Mouse (Mus musculus) intestine, embryonic 16.5 days (tissue): ENCODE data around the gene Fam178b. TPM values are rescaled to one million over a fixed set of nuclear protein-coding genes. Genes with fewer than 3 reads are reported as not detected.
"Not testable (repeated sequence)": the region's sequence is repeated elsewhere in the genome, so short reads cannot be mapped to it uniquely, and the experiment has no call there.

Experiments used
- ATAC-seq: fragments of 200-750 bp; cut with Nextera tagmentation; 2 replicates; pipeline ENCODE4 v1.8.0; 2017; ENCODE audit warnings: moderate TSS enrichment, moderate library complexity
- H3K27ac ChIP-seq: fragments of 300-500 bp; sonication (generic); 2 replicates; pipeline ENCODE4 v1.5.1; 2014; ENCODE audit warnings: mild to moderate bottlenecking, low read length
- H3K27me3 ChIP-seq: fragments of 300-500 bp; sonication (generic); replicated peaks from 2 replicates; pipeline ENCODE4 v1.6.1; 2014; ENCODE audit warnings: low read length, control low read depth, mixed read lengths; ENCODE audit not compliant: control insufficient read depth, insufficient read depth
- H3K36me3 ChIP-seq: fragments of 300-500 bp; sonication (generic); 2 replicates; pipeline ENCODE4 v1.6.1; 2014; ENCODE audit warnings: low read length, control low read depth; ENCODE audit not compliant: control insufficient read depth, insufficient read depth
- H3K4me1 ChIP-seq: fragments of 300-500 bp; sonication (generic); 2 replicates; pipeline ENCODE4 v1.6.1; 2014; ENCODE audit warnings: low read length, control low read depth, mixed read lengths; ENCODE audit not compliant: control insufficient read depth, insufficient read depth
- H3K4me2 ChIP-seq: fragments of 300-500 bp; sonication (generic); 2 replicates; pipeline ENCODE4 v1.6.1; 2014; ENCODE audit warnings: low read depth, low read length, control low read depth
- H3K4me3 ChIP-seq: fragments of 300-500 bp; sonication (generic); 2 replicates; pipeline ENCODE4 v1.5.1; 2014; ENCODE audit warnings: mild to moderate bottlenecking, low read length
- H3K9ac ChIP-seq: fragments of 300-500 bp; sonication (generic); 2 replicates; pipeline ENCODE4 v1.6.1; 2014; ENCODE audit warnings: low read depth, low read length
- H3K9me3 ChIP-seq: fragments of 300-500 bp; sonication (generic); 2 replicates; pipeline ENCODE4 v1.6.1; 2016; ENCODE audit warnings: low read length, control low read depth; ENCODE audit not compliant: control insufficient read depth
- WGBS: fragments of 180-500 bp; shearing (Covaris S2); extraction: QIAGEN DNeasy Blood & Tissue Kit; methylation state at CpG from one replicate; pipeline ENCODE4 v1.1.7; 2014; 5-methylcytosine and 5-hydroxymethylcytosine counted together
- polyA plus RNA-seq: library from polyadenylated mRNA; unstranded; fragments of >200 nt; fragmentation: Nextera tagmentation; extraction: Ambion mirVana; gene quantifications from 2 replicates; pipeline ENCODE4 v1.2.1, GENCODE M21; 2015

Fam178b gene
- polyA plus RNA-seq, 1 experiment from 2014 or later, result 0.54 TPM

DNA sequence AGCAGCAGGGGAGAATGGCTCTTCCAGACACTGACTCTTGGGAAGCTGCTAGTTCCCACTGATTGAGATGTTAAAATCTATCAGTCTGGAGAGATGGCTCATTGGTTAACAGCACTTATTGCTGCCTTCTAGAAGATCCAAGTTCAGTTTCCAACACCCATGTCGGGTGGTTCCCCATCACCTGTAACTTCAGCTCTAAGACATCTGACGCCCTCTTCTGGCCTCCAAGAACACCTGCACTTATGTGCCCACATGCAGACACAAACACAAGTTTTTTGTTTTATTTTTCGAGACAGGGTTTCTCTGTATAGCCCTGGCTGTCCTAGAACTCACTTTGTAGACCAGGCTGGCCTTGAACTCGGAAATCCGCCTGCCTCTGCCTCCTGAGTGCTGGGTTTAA is 67.0 kb downstream of the Fam178b start:
- H3K27ac ChIP-seq, H3K4me1 ChIP-seq, ATAC-seq, H3K27me3 ChIP-seq, H3K4me3 ChIP-seq, H3K9ac ChIP-seq, H3K36me3 ChIP-seq, H3K9me3 ChIP-seq, H3K4me2 ChIP-seq: not testable (repeated sequence)
- WGBS, result 84% methylated on average over 5 of the region's 5 CpGs

DNA sequence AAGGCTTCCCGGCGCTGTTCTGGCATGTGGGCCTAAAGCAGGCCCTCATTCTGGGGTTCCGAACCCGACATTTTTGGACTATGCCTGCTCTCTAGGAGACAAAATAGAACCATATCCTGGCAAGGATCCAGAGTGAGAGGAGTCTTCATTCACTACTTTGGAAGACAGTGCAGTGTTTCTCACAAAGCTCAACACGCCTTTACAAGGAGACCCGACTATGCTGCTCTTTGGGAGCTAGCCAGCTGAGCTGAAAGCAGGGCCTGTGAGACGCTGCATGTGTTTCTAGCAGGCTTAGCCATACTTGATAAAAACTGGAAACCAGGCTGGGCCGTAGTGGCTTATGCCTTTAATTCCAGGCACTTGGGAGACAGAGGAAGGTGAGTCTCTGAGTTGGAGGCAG is 67.8 kb downstream of the Fam178b start:
- WGBS, result 63% methylated on average over 8 of the region's 8 CpGs
- Histone ChIP-seq H3K4me2 (no peak overlapping the region), H3K9ac (no peak overlapping the region), H3K9me3 (no peaks in the 10 kb centered on the region), H3K4me1 (peaks cover 8% of the 10 kb centered on the region; the same call in 1 of the 2 replicates), H3K27me3 (no peaks in the 10 kb centered on the region), H3K36me3 (no peaks in the 10 kb centered on the region), H3K27ac (no peak overlapping the region), H3K4me3 (no peak overlapping the region)
- no peak for ATAC-seq

GRCm38 (mm10) chr1:36614584-36614983 is 68.4 kb downstream of the Fam178b start:
- no peaks in the 10 kb centered on the region for H3K9me3 ChIP-seq
- H3K36me3 ChIP-seq, result no peaks in the 10 kb centered on the region
- H3K9ac ChIP-seq, result no peak overlapping the region
- no peaks in the 10 kb centered on the region for H3K27me3 ChIP-seq
- WGBS, result 85% methylated on average over 1 of the region's 1 CpGs
- no peak overlapping the region for H3K27ac ChIP-seq
- no peak for ATAC-seq
- H3K4me3 ChIP-seq, result no peak overlapping the region
- peaks cover 8% of the 10 kb centered on the region; the same call in 1 of the 2 replicates for H3K4me1 ChIP-seq
- no peak overlapping the region for H3K4me2 ChIP-seq

- H3K4me2 ChIP-seq, result no peak overlapping the region
- peaks cover 8% of the 10 kb centered on the region; the same call in 1 of the 2 replicates for H3K4me1 ChIP-seq
- ATAC-seq, result no peak
- no peaks in the 10 kb centered on the region for H3K27me3 ChIP-seq
- WGBS, result 92% methylated on average over 10 of the region's 10 CpGs
- no peak overlapping the region for H3K27ac ChIP-seq
- no peaks in the 10 kb centered on the region for H3K9me3 ChIP-seq
- no peaks in the 10 kb centered on the region for H3K36me3 ChIP-seq
- no peak overlapping the region for H3K9ac ChIP-seq
- no peak overlapping the region for H3K4me3 ChIP-seq
These were observed 69.5 kb downstream of the Fam178b start for GRCm38 (mm10) chr1:36613374-36613895.

- Histone ChIP-seq H3K4me3 (no peak overlapping the region), H3K36me3 (no peaks in the 10 kb centered on the region), H3K27me3 (no peaks in the 10 kb centered on the region), H3K9ac (peak overlapping the region; percentile 31; the same call in 1 of the 2 replicates), H3K4me2 (no peak overlapping the region), H3K9me3 (no peaks in the 10 kb centered on the region), H3K4me1 (peaks cover 8% of the 10 kb centered on the region), H3K27ac (no peak overlapping the region)
- WGBS, result 78% methylated on average over 6 of the region's 6 CpGs
- ATAC-seq, result no peak
These were observed 70.6 kb downstream of the Fam178b start for GRCm38 (mm10) chr1:36612362-36612761.

DNA sequence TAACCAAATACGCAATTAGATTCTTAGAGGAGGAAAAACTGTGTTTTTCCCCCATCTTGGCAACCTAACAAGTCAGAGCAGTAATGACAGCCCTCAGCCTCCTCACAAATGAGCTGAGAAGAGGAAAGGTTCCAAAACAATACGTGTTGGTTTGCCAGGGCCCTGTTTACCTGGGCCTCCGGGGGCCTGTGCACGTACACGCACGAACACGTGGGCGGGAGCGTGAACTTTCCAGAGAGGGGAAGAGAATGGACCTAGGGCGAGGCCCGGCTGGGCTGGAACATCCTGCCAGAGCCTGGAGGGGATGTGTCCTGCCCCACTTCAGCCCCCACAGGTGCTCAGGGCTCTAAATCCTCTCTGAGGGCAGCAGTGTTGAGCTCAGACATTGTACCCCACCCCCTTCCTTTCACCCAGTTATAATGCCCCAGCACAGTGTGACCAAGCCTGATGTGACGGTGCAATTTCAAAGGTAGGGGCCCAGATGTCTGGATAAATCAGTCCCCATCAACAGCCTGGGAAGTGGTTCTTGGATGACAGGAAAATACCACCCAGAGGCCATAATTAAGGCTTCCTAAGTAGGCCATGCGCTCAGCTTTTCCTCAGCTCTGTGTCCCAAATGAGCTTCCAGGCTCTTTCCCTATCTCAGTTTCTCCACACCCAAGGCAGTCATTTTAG is 71.4 kb downstream of the Fam178b start:
- Histone ChIP-seq H3K36me3 (no peaks in the 10 kb centered on the region), H3K4me3 (no peak overlapping the region), H3K9ac (0 out of 2 replicates have a peak overlapping the region, but pooled peaks have one; percentile 6), H3K4me1 (peaks cover 8% of the 10 kb centered on the region), H3K4me2 (no peak overlapping the region), H3K9me3 (no peaks in the 10 kb centered on the region), H3K27me3 (no peaks in the 10 kb centered on the region), H3K27ac (no peak overlapping the region)
- 62% methylated on average over 13 of the region's 13 CpGs for WGBS
- no peak for ATAC-seq

DNA sequence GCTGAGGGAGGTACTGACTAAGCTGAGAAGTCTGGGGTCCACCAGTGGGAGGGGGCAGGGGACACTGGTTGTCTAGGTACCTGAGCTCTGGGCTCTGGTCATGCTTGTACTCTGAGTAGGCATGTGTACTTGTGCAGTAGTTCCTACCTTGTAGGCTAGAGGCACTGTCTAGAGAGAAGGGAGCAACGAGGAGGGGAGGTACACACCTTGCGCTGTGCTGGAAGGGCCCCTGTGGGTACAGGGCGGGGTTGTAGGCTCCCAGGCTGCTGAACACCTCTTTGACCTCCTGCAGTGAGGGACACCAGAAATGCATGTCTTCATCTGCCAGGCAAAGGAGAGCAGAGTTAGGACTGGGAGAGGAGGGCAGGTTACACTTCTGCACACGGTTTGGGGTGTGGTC is 74.8 kb downstream of the Fam178b start:
- no peaks in the 10 kb centered on the region for H3K36me3 ChIP-seq
- no peak overlapping the region for H3K27ac ChIP-seq
- 62% methylated on average over 4 of the region's 4 CpGs for WGBS
- no peaks in the 10 kb centered on the region for H3K9me3 ChIP-seq
- H3K4me3 ChIP-seq, result no peak overlapping the region
- H3K4me1 ChIP-seq, result peaks cover 21% of the 10 kb centered on the region
- H3K27me3 ChIP-seq, result no peaks in the 10 kb centered on the region
- no peak overlapping the region for H3K9ac ChIP-seq
- ATAC-seq, result peak; percentile 71
- H3K4me2 ChIP-seq, result no peak overlapping the region

- Histone ChIP-seq H3K9me3 (no peaks in the 10 kb centered on the region), H3K27ac (no peak overlapping the region), H3K4me3 (no peak overlapping the region), H3K4me2 (no peak overlapping the region), H3K27me3 (no peaks in the 10 kb centered on the region), H3K36me3 (no peaks in the 10 kb centered on the region), H3K9ac (no peak overlapping the region), H3K4me1 (peaks cover 22% of the 10 kb centered on the region)
- ATAC-seq, result no peak
- 64% methylated on average over 7 of the region's 7 CpGs for WGBS
These were observed 76.0 kb downstream of the Fam178b start for GRCm38 (mm10) chr1:36606951-36607350.

GRCm38 (mm10) chr1:36604254-36605156 is 78.5 kb downstream of the Fam178b start:
- no peaks in the 10 kb centered on the region for H3K36me3 ChIP-seq
- peaks cover 16% of the 10 kb centered on the region for H3K4me1 ChIP-seq
- H3K9ac ChIP-seq, result no peak overlapping the region
- no peak overlapping the region for H3K4me2 ChIP-seq
- H3K9me3 ChIP-seq, result no peaks in the 10 kb centered on the region
- WGBS, result 76% methylated on average over 12 of the region's 12 CpGs
- H3K27ac ChIP-seq, result no peak overlapping the region
- ATAC-seq, result peak; percentile 64
- H3K4me3 ChIP-seq, result no peak overlapping the region
- H3K27me3 ChIP-seq, result no peaks in the 10 kb centered on the region
